Mouse (Mus musculus): ENCODE measurements around the gene Dio3. TPM values are rescaled to one million over a fixed set of nuclear protein-coding genes. Genes with fewer than 3 reads are reported as not detected.

Gene Dio3
- polyA plus RNA-seq, 1 experiment from 2014 or later, result 1.8 TPM

DNA sequence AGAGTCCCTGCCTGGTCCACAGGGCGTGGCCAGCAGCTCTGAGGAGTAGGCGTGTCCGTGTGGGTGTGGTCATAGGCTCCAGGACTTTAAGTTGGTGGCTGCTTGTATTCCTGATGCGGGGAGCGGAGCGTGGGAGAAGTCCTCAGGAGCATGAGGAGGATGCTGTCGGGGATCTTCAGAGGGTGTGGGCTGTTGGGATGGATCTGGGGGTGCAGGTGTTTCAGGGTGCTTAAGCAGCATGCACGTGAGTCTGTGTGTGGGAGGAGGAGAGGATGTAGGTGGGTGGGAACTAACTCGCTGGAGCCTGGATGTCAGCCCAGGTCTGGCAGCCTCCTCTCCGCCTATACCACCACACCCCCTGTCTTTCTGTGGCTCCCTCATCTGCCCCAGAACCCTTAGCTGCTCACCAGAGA lies 26.7 kb upstream of the Dio3 start:
- H3K4me1 ChIP-seq (ENCODE audit: control insufficient read depth, insufficient read depth, low read depth, low read length), result no peaks in the 10 kb centered on the region
- no peak for ATAC-seq
- H3K36me3 ChIP-seq (ENCODE audit: control insufficient read depth, insufficient read depth, low read length), result no peaks in the 10 kb centered on the region
- H3K4me3 ChIP-seq (ENCODE audit: low read length), result no peak overlapping the region
- 0 out of 2 replicates have a peak, but pooled peaks cover 2% of the 10 kb centered on the region for H3K27me3 ChIP-seq (replicated peaks; ENCODE audit: control insufficient read depth, insufficient read depth, low read length)
- no peak overlapping the region for H3K4me2 ChIP-seq (ENCODE audit: low read length)
- H3K9me3 ChIP-seq (ENCODE audit: control insufficient read depth, low read length), result no peaks in the 10 kb centered on the region
- H3K27ac ChIP-seq (ENCODE audit: low read depth, low read length), result no peak overlapping the region
- WGBS, result 33% methylated on average over 9 of the region's 10 CpGs
- no peak overlapping the region for H3K9ac ChIP-seq (ENCODE audit: low read depth, low read length)

DNA sequence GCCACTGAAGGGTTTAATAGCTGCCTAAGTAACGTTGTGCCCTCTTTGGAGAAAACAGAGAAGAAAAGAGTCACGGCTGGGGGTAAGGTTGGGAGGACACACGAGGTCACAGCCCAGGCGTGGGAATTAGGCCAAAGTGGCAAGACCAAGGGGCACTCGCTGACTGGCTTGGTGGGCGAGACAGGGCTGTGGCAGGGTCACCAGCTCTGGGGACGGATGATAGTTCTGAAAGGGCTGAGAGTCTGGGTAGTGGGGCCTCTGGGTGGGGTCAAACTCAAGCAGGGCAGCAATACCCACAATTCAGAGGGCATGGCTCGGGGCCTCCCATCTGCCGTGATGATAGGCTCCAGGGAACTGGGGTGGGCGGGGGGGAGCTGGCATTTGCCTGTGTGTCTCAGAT lies 23.1 kb upstream of the Dio3 start:
- Histone ChIP-seq H3K4me3 (ENCODE audit: low read length) (no peak overlapping the region), H3K27me3 (replicated peaks; ENCODE audit: control insufficient read depth, insufficient read depth, low read length) (0 out of 2 replicates have a peak, but pooled peaks cover 2% of the 10 kb centered on the region), H3K27ac (ENCODE audit: low read depth, low read length) (no peak overlapping the region), H3K9ac (ENCODE audit: low read depth, low read length) (no peak overlapping the region), H3K4me1 (ENCODE audit: control insufficient read depth, insufficient read depth, low read depth, low read length) (no peaks in the 10 kb centered on the region), H3K4me2 (ENCODE audit: low read length) (no peak overlapping the region), H3K36me3 (ENCODE audit: control insufficient read depth, insufficient read depth, low read length) (no peaks in the 10 kb centered on the region), H3K9me3 (ENCODE audit: control insufficient read depth, low read length) (no peaks in the 10 kb centered on the region)
- no peak for ATAC-seq
- WGBS, result 46% methylated on average over 10 of the region's 10 CpGs

DNA sequence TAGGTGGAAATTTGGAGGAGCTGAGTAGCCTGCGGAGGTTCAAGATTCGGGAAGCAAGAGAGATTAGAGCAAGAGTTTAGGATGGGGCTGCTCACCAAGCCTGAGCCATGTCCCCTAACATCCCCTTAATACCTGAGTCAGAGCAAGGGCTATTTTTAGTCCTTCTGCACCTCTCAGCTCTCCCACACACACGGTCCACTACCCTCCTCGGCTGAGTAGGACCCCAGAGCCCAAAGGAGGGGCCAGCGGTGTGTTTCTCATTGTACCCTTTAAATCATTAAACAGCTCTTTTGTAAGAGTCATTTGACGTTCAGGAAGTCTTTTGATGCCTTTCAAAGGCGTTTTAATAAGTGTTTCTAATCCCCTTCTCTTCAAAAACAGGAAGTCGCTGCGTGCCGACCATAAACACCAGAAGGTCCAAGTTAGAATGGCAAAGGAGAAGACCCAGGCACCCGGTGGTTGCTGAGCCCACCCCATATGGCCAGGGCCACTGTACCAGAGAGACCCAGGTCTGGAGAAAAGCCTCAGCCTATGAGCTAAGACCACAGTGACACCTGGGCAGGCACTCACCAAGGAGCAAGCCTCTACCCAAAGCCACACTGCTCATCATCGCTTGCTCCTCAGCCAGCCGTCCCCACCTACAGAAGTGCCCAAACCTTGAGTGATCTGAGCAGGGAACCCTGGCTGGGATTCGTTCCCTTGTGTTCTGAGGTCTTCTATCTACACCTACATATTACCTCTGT lies 22.2 kb upstream of the Dio3 start:
- Histone ChIP-seq H3K4me1 (ENCODE audit: control insufficient read depth, insufficient read depth, low read depth, low read length) (no peaks in the 10 kb centered on the region), H3K27ac (ENCODE audit: low read depth, low read length) (no peak overlapping the region), H3K36me3 (ENCODE audit: control insufficient read depth, insufficient read depth, low read length) (no peaks in the 10 kb centered on the region), H3K9ac (ENCODE audit: low read depth, low read length) (no peak overlapping the region), H3K4me3 (ENCODE audit: low read length) (no peak overlapping the region), H3K4me2 (ENCODE audit: low read length) (no peak overlapping the region), H3K27me3 (replicated peaks; ENCODE audit: control insufficient read depth, insufficient read depth, low read length) (0 out of 2 replicates have a peak, but pooled peaks cover 2% of the 10 kb centered on the region), H3K9me3 (ENCODE audit: control insufficient read depth, low read length) (no peaks in the 10 kb centered on the region)
- no peak for ATAC-seq
- 50% methylated on average over 14 of the region's 14 CpGs for WGBS

DNA sequence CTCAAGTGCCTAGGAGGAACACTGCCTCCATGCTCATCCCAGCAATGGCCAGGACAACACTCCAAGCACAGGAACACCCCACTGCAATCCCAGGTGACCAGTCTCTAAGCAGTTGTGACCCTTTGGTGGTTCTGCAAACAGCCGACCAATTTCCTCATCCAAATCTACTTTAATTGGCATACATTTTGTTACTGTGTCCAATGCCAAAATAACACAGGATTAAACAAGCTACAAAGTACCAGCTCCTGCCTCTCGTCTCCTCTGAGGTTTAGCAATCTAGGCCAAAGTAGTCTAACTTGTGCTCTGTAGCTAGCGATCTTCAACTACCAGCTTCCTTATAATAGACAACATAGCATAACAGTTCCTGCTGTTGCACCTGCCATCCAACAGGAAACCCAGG lies 10.6 kb upstream of the Dio3 start:
- Histone ChIP-seq H3K27me3 (replicated peaks; ENCODE audit: control insufficient read depth, insufficient read depth, low read length) (no peaks in the 10 kb centered on the region), H3K4me2 (ENCODE audit: low read length) (no peak overlapping the region), H3K36me3 (ENCODE audit: control insufficient read depth, insufficient read depth, low read length) (no peaks in the 10 kb centered on the region), H3K9ac (ENCODE audit: low read depth, low read length) (no peak overlapping the region), H3K4me3 (ENCODE audit: low read length) (no peak overlapping the region), H3K27ac (ENCODE audit: low read depth, low read length) (no peak overlapping the region), H3K9me3 (ENCODE audit: control insufficient read depth, low read length) (no peaks in the 10 kb centered on the region), H3K4me1 (ENCODE audit: control insufficient read depth, insufficient read depth, low read depth, low read length) (no peaks in the 10 kb centered on the region)
- ATAC-seq, result no peak
- 80% methylated on average over 3 of the region's 3 CpGs for WGBS

DNA sequence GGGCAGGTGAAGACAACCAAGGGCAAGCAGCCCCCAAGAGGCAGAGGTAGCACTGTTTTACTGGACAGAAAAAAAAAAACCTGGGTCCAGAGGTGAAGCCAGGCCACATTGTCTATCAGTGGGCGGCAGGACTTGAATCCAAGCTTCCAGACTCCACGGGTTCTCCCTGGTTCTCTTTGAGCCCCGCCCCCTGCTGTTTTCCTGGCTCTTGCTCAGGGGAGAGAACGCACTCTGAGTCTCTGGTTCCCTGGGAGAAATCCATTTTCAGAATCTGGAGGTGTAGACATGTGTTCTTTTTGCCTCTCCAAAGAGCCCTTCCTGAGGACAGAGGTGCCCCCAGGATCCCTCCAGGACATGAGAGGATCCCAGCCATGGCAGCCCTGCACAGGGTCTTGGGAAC lies 9.2 kb upstream of the Dio3 start:
- H3K9me3 ChIP-seq (ENCODE audit: control insufficient read depth, low read length), result no peaks in the 10 kb centered on the region
- no peak overlapping the region for H3K4me2 ChIP-seq (ENCODE audit: low read length)
- no peak overlapping the region for H3K9ac ChIP-seq (ENCODE audit: low read depth, low read length)
- 70% methylated on average over 4 of the region's 4 CpGs for WGBS
- no peak for ATAC-seq
- no peaks in the 10 kb centered on the region for H3K4me1 ChIP-seq (ENCODE audit: control insufficient read depth, insufficient read depth, low read depth, low read length)
- H3K4me3 ChIP-seq (ENCODE audit: low read length), result no peak overlapping the region
- no peak overlapping the region for H3K27ac ChIP-seq (ENCODE audit: low read depth, low read length)
- no peaks in the 10 kb centered on the region for H3K36me3 ChIP-seq (ENCODE audit: control insufficient read depth, insufficient read depth, low read length)
- no peaks in the 10 kb centered on the region for H3K27me3 ChIP-seq (replicated peaks; ENCODE audit: control insufficient read depth, insufficient read depth, low read length)

DNA sequence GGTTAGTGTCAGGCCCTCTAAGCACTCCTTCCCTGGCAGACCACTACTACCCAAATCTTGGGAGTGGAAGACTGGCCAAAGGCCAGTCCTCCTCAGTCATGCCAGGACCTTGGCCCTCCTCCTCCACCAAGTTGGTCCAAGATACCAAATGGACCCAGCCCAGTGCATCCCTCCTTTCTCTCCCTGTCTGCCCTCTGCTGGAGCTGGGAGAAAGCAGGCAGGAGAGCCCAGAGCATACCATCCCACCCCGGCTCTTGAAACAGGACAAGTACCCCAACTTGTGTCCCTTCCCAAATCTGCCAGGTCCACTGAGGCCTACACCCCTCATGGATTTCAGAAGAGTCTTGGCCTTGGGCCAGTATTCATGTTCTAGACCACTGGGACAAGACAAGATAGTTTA lies 2.8 kb upstream of the Dio3 start:
- H3K9me3 ChIP-seq (ENCODE audit: control insufficient read depth, low read length), result no peaks in the 10 kb centered on the region
- peaks cover 16% of the 10 kb centered on the region for H3K4me1 ChIP-seq (ENCODE audit: control insufficient read depth, insufficient read depth, low read depth, low read length)
- H3K27ac ChIP-seq (ENCODE audit: low read depth, low read length), result no peak overlapping the region
- peaks cover 59% of the 10 kb centered on the region for H3K27me3 ChIP-seq (replicated peaks; ENCODE audit: control insufficient read depth, insufficient read depth, low read length)
- no peak overlapping the region for H3K9ac ChIP-seq (ENCODE audit: low read depth, low read length)
- H3K36me3 ChIP-seq (ENCODE audit: control insufficient read depth, insufficient read depth, low read length), result no peaks in the 10 kb centered on the region
- WGBS, result 75% methylated on average over 1 of the region's 1 CpGs
- ATAC-seq, result no peak; the same call in 1 of the 2 replicates
- H3K4me3 ChIP-seq (ENCODE audit: low read length), result no peak overlapping the region
- H3K4me2 ChIP-seq (ENCODE audit: low read length), result no peak overlapping the region

DNA sequence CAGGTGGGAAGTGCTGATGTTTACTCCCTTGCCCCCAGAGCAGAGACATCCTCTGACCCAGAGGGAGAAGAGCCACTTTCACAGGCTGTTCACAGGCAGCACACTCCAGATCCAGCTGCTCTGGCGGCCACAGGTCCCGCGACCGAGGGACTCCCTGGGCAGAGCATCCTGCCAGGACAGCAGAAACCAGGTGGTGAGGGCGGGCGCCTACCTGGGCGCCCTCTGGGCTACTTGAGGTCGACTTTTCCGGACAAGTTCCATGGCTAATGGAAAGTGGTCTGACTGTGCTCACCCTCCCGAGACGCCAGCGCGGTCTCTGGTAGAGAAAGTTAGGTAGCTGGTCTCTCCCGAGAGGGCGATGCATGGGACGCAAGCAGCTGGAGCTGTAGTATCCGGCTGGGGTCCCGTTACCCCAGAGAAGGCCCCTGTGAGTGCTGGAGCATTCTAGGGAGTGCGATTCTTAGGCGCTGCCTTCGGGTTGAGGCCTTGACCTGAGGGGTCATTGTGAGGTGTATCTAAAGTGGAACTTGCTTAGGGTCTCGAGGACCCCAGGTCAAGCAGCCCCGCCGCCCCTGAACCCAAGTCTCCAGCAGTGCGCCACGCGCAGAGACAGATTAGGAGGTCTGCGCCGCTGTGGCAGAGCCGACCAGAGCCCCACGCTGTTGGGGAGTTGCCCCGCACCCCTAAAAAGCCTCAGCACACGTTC lies 1.5 kb upstream of the Dio3 start:
- ATAC-seq, result no peak
- peak overlapping the region; percentile 25 for H3K9ac ChIP-seq (ENCODE audit: low read depth, low read length)

DNA sequence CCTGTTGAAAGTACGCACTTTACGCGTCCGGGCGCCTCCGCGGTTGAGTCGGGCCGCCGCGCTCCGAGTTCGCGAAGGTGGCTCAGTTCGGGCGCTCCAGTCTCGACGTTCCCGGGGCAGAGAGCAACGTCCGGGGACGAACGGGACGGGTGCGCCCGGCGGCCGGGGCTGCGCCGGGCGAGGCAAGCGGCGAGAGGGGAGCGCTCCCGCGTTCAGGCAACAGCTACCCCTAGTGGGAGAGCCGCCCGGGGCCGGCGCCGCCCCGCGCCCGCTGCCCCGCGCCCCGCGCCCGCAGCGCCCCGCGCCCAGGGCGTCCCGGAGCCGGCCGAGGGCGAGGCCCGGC lies 932 bp upstream of the Dio3 start:
- ATAC-seq, result no peak
- Histone ChIP-seq H3K9me3 (ENCODE audit: control insufficient read depth, low read length) (no peaks in the 10 kb centered on the region), H3K4me2 (ENCODE audit: low read length) (peak overlapping the region; percentile 82), H3K27ac (ENCODE audit: low read depth, low read length) (no peak overlapping the region), H3K4me1 (ENCODE audit: control insufficient read depth, insufficient read depth, low read depth, low read length) (peaks cover 18% of the 10 kb centered on the region), H3K9ac (ENCODE audit: low read depth, low read length) (peak overlapping the region; percentile 57), H3K4me3 (ENCODE audit: low read length) (peak overlapping the region; percentile 54), H3K27me3 (replicated peaks; ENCODE audit: control insufficient read depth, insufficient read depth, low read length) (peaks cover 76% of the 10 kb centered on the region), H3K36me3 (ENCODE audit: control insufficient read depth, insufficient read depth, low read length) (no peaks in the 10 kb centered on the region)
- under 1% methylated on average over 41 of the region's 58 CpGs for WGBS

More for the DNA sequence above, 1.5 kb upstream of the Dio3 start:
- Histone ChIP-seq H3K4me3 (ENCODE audit: low read length) (peak overlapping the region; percentile 54), H3K36me3 (ENCODE audit: control insufficient read depth, insufficient read depth, low read length) (no peaks in the 10 kb centered on the region), H3K4me2 (ENCODE audit: low read length) (peak overlapping the region; percentile 82), H3K9me3 (ENCODE audit: control insufficient read depth, low read length) (no peaks in the 10 kb centered on the region), H3K27ac (ENCODE audit: low read depth, low read length) (no peak overlapping the region), H3K4me1 (ENCODE audit: control insufficient read depth, insufficient read depth, low read depth, low read length) (peaks cover 18% of the 10 kb centered on the region), H3K27me3 (replicated peaks; ENCODE audit: control insufficient read depth, insufficient read depth, low read length) (peaks cover 71% of the 10 kb centered on the region)
- WGBS, result 3% methylated on average over 32 of the region's 33 CpGs

DNA sequence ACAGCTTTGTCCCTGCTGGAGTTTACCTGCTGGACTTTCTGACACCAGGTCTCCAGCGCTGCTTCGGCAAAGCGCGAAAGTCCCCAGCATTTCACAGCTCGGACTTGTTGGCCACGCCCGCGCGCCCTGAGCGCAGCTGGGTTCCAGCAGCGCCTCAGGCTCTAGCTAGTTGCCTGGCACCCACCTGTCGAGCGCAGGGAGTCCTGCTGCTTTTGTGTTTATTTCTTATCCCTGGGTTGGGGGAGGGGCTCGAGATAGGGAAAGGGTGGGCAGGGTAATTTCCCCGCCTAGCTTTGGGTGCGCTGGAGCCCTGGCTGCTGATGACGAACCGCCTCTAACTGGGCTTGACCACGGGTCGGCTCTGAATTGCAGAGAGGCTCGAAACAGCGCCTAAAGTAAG lies 1.5 kb downstream of the Dio3 start:
- ATAC-seq, result no peak
- WGBS, result 2% methylated on average over 22 of the region's 22 CpGs
- H3K27ac ChIP-seq (ENCODE audit: low read depth, low read length), result no peak overlapping the region
- no peak overlapping the region for H3K4me2 ChIP-seq (ENCODE audit: low read length)
- no peak overlapping the region for H3K9ac ChIP-seq (ENCODE audit: low read depth, low read length)
- peaks cover 90% of the 10 kb centered on the region for H3K27me3 ChIP-seq (replicated peaks; ENCODE audit: control insufficient read depth, insufficient read depth, low read length)
- no peaks in the 10 kb centered on the region for H3K36me3 ChIP-seq (ENCODE audit: control insufficient read depth, insufficient read depth, low read length)
- H3K4me3 ChIP-seq (ENCODE audit: low read length), result no peak overlapping the region
- peaks cover 18% of the 10 kb centered on the region for H3K4me1 ChIP-seq (ENCODE audit: control insufficient read depth, insufficient read depth, low read depth, low read length)
- no peaks in the 10 kb centered on the region for H3K9me3 ChIP-seq (ENCODE audit: control insufficient read depth, low read length)

Measured in hindbrain, embryonic 16.5 days (tissue).